Mouse (Mus musculus) left cerebral cortex, adult 9 months (tissue): ENCODE measurements around the gene Lmo4.

Experiments used
- DNase-seq, 2 experiments: peaks; one replicate each; pipeline ENCODE4 v3.0.0; 2022; ENCODE audit warnings: low spot score in 2 of 2

The Lmo4 gene

DNA sequence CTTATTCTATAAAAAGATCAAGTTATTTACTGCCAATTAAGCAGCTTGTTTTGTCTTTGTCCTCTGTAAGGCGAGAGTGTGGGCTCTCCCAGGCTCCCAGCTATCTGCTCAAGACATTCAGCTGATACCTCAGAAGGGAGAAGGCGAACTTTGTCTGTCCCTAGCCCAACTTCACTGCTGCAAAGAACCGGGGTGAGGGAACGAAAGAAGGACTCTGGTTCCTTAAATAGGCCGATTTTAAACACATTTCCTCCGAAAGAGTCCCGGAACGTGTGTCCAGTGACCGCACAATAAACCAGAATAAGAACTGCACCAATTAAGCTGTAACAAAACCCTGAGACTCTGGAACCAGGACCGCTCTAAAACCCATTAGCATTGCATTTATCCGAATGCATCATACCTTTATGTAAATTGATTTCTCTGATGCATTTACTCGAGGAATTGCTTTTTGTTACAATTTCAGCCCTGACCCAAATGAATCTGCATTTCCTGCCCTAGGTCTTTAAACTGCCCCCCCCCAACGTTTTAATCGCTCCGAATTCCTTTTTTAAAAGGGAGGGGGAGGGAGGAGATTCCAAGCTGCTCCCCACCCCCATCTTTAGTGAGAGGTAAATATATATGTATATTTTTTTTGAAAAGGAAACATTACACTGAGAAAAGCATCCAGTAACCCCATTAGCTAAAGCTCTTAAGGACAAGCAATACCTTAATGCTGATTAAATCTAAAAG, 1.6 kb downstream of the Lmo4 start:
- DNase-seq = no peak

DNA sequence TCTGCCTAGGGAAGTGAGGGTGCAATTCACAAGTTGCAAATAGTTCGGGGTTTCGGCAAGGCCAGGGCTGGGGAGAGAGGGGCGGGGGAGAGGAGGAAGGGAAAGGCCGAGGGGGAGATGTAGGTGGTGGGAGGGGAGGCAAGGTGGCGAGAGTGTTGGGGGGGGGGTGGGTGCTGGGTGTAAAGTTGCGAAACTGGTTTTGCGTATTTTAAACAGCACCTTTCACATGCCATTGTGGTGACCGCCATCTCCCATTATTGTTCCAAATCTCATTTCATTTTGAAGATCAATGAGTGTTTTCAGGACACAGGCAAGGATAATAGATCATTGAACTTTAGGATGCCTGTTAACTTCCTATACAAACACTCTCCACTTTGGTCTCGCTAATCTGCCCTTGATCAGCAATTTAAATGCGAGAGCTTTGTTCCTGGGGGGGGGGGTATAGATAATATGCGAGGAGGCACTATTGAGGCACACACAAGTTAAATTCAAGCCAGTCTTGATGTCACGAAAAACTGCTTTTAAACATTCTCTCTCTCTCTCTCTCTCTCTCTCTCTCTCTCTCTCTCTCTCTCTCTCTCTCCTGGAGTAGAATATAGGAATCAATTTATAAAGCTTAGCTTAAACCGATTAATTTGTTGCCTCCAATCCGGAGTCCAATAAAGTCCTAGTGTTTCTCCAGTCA, 2.3 kb downstream of the Lmo4 start:
- DNase-seq = no peak

DNA sequence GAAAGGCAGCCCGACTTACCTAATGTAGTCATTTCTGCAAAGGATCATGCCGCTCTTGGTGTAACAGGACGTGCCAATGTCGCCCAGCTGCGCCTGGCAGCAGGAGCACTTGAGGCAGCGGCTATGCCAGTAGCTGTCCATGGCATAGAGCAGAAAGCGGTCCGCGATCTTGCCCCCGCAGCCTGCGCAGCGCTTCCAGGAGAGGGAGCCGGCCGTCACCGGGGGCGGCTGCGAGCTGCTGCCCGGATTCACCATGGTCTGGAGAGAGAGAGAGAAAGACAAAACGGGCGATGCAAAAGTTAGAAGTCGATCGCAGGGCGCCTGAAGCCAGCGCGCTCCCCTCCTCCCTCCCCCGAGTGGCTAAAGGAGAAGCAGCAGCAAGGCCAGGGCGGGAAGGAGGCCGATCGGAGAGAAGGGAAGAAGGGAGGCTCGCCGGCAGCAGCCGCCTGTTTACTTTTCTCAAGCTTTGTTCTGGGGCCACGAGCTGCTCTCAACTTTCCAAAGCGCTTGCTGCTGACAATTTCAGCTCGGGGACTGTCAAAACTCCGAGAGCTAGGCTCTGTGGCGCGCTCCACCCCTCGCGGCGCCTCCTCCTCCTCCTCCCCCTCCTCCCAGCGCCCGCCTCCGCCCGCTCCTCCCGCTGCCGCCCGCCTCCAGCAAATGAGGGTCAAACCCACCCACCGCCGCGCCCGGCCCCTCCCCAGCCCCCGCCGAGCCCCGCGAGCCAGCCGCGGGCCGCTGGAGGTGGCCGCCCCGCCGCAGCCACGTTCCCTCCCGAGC, 3.0 kb downstream of the Lmo4 start:
- DNase-seq = no peak

DNA sequence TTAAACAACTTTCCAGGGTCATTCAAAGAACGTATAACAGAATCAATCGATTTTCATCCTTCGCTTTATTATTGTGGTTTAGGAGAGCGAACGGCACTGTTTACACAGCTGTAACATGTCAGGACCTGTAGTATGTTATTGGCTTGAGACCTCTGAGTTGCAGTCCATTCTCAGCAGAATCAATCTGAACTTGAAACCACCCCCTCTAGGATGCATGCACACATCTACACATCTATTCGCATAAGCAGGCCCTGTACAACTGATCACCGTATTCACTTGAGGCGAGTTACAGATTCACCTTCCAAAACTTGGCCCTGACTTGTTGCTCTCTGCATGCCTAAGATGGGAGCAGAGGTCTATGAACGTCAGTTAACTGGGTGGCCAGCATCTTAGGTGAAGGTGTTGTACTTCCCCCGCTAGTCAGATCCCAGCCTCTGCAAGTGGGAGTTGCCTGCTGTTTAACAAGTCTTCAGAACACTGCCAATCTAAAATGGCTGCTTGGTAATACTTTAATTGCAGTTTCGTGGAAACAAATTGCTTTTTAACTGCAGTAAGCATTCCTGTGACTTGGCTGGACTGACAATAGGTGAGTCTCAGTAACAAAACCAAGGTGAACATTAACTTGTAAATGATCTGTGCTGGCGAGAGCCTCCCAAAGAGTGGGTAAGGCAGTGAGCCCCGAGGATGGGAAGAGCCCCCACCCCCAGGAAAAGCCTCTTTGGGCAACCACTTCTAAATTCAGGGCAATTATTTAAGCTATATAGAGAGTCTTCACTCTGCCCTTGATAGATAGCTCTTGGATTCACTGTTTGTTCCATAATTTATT, 19.5 kb downstream of the Lmo4 start:
- no peak for DNase-seq

DNA sequence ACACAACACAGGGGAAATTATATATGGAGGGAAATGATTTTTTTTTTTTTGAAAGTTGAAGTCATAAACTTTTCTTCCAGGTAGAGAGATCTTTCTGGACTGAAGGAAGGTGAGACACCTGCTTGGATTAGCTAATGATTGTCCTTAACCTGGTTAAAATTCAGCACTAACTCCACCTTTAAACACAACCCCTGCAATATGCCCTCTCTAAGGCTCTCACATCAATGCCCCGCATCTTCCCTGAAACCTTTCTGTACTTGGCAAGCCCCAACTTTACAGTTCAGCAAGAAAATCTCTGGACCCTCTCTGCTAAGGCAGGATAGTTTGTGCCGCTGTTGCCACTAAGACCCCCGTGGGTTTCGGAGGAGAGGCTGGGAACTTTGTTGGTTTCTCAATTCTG, 20.1 kb downstream of the Lmo4 start:
- DNase-seq = no peak

DNA sequence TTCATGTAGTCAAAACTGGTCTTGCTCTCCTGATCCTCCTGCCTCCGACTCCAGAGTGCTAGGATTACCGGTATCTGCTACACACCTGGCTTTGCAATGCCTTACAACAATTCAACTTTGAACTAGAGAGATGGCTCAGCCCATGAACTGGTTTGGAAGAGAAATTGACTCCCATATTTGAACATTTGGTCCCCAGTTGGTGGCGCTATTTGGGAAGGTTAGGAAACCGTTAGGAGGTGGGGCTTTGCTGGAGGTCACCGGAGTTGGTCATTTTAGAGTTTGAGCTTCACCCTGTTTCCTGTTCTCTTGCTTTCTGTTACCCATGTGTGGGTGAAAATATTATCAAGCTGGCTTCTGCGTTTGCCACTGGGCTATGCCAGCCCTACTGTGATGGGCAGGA, 22.8 kb downstream of the Lmo4 start:
- no peak for DNase-seq

DNA sequence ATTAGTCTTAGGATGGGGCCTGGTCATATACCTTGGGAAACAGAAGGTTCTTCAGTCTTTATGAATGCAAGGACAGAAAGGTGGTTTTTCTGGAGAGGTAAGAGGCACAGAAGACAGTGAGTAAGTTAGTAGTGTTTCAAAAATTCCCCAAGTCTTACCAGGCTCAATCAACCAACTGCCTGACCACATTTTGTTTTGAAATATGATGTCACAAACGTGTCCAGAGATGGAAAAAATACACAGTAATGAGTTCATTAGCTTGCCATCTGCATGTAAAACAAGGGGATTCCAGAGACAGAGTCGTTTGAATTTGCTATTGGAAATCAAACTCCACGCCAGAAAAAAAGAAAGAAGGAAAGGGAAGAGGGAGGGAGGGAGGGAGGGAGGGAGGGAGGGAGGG, 26.1 kb downstream of the Lmo4 start:
- no peak for DNase-seq

DNA sequence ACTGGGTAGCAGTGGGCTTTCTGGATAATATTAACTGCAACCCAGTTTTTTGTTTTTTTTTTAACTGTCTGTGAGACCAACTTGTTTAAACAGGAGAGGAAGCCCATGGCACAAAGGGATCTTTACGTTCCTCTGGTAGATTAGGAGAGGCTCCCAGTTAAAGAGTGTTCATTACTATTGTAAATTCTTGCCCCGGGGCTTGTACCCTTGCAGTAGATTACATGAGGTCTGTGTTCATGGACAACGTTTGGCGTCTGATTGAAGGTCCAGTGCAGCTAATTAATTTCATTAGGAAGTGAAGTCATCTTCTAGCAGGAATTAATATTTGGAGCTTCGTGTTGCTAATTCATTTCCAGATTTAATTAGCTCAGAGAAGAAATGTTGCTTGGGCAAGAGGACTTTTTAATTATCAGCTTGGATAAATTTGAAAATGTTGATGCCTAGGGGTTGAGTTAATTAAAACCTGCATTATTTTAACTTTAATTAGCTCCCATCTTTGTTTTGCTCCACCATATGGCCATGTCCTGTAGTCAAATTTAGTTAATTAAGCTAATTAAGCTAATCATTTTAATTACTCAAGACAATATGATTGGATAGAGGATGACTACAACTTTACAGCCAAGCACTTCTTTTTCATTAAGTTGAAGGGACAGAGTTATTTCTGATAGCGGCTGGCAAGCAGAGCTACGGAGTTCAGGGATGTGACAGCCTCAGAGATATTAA, 31.0 kb downstream of the Lmo4 start:
- DNase-seq = no peak

DNA sequence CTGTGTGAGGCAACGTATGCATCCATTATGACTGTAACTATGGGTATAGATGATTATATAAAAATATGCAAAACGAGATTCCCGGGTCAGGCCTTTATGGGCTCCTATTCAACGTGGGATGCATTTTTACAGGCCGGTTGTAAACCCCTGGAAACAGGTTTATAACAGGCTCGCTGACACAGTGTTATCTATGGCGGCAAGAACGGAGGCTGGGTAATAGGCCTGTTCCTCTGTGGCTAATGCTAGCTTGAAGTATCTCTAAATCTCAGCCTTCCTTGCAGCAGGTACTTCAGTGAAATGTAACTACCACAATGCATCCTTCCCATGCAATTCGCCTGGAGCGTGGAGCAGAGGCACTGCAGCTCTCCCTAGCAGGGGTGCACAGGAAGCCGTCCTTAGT, 31.9 kb downstream of the Lmo4 start:
- DNase-seq = no peak

DNA sequence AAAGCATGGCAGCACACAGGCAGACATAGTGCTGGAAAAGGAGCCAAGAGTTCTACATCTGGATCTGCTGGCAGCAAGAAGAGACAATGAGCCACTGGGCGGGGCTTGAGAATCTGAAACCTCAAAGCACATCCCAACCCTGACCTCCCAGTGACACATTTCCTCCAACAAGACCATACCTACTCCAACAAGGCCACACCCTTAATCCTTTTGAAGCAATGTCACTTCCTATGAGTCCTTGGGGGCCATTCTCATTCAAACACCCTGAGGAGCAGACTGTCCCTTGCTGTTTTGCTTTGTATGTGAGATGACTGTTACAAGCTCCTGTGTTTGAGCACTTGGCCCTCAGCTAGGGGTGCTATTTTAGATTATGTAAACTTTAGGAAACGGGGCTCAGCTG, 33.3 kb downstream of the Lmo4 start:
- DNase-seq = no peak

DNA sequence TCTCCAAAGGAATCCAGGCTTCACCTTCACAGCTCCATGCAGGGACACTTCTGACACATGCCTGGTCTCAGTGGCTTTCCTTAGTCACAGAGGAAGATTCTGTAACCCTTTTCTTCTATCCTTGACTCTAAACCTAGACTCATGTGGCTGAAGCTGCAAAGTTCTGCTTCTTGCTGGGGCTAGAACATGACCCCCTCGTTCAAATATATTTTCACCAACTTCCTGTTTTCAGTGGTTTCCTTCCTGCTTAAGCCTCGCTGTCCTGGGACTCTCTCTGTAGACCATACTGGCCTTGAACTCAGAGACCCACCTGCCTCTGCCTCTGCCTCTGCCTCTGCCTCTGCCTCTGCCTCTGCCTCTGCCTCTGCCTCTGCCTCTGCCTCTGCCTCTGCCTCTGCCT, 34.5 kb downstream of the Lmo4 start:
- no peak for DNase-seq

DNA sequence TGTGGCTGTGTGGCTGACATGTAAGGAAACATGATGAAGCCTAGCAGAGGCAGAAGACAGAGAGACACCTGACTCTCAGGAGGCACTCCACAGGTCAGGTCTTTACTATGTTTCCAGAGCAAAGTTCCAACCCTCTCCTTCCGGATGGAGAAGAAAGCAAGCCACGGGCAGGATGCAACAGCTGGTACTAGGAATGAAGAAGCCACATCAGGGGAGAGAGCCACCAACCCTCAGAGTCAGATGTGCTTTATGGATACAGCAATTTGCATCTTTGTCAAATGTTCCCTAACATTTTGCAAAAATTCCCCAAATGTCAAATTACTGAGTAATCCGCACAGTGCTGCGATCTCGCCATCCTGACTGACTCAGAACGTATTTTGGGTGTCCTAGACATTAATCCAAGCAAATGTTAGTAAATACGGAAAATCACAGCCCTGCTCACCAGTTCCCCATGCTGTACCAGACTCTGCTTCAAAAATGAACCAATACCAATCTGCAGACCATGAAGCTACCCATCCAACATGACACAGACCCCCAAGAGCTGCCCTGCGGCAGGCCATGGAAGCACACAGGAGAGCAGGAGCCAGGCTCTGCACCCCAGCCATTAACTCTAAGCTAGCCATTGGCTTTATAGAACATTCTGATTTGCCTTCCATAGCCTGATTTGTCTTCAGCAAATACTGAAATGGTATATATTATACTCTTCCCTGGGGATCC, 38.4 kb downstream of the Lmo4 start:
- no peak for DNase-seq

DNA sequence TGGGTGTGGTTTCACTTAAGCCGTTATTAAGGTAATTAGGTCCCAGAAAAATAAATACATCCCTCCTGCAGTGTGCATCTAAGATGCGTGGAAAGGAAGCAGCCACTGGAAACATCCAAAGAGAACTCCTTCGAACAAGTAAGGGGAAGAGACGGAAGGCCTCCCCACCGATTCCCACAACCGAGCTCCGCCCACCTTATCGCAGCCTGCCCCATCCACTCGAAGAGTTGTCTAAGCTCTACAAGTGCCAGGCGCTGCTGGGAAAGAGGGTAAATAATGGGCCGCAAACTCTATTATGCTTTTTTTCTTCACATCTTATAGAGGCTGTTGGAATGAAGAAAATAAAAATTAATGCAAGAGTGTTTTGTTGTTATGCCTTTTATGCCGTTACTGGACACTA, 39.6 kb downstream of the Lmo4 start:
- DNase-seq = no peak

DNA sequence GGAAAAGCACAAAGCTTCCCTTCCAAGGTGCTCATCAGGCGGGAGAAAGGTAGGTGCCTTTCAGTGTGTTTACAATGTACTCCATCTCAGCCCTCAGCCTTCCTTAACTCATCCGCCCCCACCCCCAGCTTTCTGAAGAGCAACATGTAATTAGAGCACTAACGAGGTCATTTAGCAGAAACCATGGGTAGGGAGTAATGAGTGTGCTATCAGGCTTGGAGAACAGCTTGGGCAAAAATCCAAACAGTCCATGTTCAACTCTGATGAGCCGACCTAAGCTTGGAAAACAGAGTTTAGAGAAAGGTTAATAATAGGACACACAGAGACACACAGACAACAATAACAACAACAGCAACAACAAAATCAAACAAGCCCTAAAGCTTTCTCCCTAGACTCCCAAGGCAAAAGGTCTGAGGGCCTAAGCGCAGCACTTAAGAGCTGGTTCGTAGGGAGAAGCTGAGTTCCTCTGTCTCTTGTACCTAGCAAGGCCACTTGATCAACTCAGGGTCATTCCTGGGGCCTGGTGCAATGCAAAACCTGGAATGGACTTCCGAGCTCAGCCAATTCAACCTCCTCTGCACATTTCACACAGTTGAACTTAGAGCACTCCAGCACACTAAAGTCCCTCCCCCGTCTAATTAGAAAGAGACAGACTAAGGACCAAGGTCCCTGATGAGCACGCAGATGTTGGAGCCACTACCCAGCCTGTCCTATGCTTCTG, 40.2 kb downstream of the Lmo4 start:
- DNase-seq = no peak

DNA sequence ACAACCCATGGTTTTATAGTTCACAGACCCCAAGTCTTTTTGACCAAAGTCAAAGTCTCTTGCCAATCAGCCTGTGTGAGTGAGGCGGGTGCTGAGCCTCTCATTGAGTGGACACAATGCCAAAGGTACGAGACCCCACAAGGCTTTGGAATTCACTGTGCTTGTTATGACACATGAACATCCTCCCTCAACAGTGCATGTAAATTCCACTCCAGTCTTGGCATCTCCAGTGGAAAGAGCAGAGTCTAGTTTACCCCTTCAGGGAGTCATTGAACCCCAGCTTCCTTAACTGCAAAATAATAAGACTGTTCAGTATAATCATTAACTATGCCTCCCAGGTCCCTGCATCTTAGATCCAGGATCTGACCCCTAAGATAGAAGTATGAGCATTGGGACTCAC, 41.3 kb downstream of the Lmo4 start:
- no peak for DNase-seq

DNA sequence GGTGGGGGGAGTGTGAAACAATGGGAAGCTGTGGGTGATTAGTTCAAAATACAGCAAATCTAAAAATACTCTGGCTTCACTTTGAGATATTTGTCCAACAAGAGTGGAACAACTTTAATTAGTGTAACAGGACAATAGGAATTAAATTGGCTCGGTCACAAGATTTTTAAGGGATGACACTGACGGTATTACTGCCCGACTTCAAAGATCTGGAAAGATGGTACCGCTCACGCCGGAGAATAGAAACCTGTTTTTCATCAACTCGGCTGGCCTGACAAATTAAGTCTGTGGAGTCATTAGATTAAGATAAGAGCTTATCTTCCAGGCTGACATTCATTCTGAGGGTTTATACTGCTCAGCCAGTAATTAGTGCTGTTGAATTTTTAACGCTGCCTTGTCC, 42.9 kb downstream of the Lmo4 start:
- DNase-seq = no peak

DNA sequence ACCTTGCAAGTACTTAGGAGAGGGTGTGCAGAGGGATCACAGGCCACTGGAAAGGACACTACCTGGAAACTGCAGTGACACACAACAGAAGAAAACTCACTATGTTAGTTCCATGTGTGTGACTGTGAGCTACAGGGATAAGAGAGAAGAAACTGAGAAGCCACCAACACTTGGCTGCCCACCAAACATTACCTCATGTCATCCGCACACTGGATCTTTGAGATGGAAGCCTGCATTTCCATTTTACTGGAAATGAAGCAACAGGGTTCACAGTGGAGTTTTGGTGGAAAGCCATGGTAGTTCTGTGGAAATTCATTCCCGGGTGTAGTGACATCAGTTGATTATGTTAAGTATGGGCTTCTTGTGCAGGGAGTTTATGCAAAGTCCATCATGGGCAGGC, 43.8 kb downstream of the Lmo4 start:
- DNase-seq = no peak

DNA sequence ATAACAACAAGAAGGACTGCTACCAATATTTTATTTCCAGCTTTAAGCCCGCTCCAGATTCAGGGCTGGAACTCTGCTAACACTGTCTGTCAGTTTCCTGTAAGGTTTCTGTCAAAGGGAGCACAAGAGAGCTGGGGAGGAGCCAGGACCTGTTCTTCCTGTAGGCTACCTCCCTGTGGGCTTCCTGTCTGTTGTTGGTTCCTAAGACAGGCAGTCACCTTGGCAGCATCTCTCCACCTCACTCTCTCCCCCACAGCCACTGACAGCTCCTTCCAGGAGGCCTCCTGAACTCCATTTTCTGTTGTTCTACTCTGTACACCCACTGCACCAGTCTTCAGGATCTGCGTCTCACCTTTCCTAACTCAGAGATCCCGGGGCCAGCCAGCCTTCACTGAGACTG, 49.3 kb downstream of the Lmo4 start:
- DNase-seq = no peak

DNA sequence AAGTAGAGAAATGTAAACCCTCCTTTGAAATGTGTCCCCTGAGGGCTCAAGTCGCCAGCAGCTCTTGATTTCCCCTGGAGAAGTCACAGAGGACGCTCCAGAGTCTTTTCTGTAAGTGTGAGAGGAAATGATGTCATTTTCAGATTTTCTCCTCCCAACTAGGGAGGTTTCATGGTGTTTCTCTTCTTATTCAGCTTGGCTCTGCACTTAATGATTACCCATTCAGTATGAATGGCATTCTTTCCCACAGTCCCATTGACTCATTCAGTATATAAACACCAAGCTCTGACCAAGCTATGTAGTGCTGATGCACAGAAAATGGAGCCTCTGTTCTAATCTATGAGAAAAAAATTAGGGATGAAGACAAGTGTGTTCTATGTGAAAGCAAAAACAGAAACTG, 51.6 kb downstream of the Lmo4 start:
- DNase-seq = no peak

DNA sequence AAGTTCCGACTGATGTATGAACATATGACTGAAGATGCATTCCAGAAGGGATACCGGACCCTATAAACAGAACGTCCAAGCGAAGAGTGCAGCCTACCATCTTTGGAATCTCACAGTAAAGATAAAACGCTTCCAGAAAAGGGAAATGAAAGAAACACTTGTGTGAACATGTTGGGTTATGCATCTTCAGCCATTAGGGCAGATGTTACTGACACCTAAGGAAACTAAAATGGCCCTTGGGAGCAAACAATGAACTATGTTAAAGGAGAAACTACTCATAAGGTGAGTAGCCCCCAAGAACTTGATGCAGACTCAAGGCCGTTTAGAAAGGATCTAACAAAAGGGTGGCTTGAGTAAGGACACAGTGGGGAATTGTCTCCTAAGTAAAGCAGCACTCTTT, 54.0 kb downstream of the Lmo4 start:
- DNase-seq = no peak
